Mouse (Mus musculus) cerebellum, adult 8-10 months (tissue): ENCODE results near the gene Barhl1.

Experiments used
- DNase-seq: peaks from one replicate; pipeline ENCODE4 v3.0.0; 2022

Gene Barhl1

GRCm38 (mm10) chr2:28916513-28916865 lies at the start of gene Barhl1:
TSS of gene Barhl1 (minus strand) at chr2:28916668.
- DNase-seq = peak; percentile 69

- no peak for DNase-seq
Measured at GRCm38 (mm10) chr2:28963565-28963964, 47.1 kb upstream of the Barhl1 start.

GRCm38 (mm10) chr2:28961636-28962035 lies 45.2 kb upstream of the Barhl1 start:
- DNase-seq = no peak

GRCm38 (mm10) chr2:28961024-28961585 lies 44.6 kb upstream of the Barhl1 start:
- no peak for DNase-seq

GRCm38 (mm10) chr2:28956874-28957273 lies 40.4 kb upstream of the Barhl1 start:
- no peak for DNase-seq

- DNase-seq = no peak
Measured at GRCm38 (mm10) chr2:28954595-28954994, 38.1 kb upstream of the Barhl1 start.

- DNase-seq = no peak
Measured at GRCm38 (mm10) chr2:28952981-28953380, 36.5 kb upstream of the Barhl1 start.

- no peak for DNase-seq
Measured at GRCm38 (mm10) chr2:28946312-28946711, 29.8 kb upstream of the Barhl1 start.

- DNase-seq = no peak
Measured at GRCm38 (mm10) chr2:28945388-28945787, 28.9 kb upstream of the Barhl1 start.

GRCm38 (mm10) chr2:28943666-28944516 lies 27.4 kb upstream of the Barhl1 start:
- no peak for DNase-seq

- DNase-seq = no peak
Measured at GRCm38 (mm10) chr2:28938997-28939396, 22.5 kb upstream of the Barhl1 start.

- DNase-seq = no peak
Measured at GRCm38 (mm10) chr2:28930571-28930970, 14.1 kb upstream of the Barhl1 start.

- peak; percentile 65 for DNase-seq
Measured at GRCm38 (mm10) chr2:28923912-28924311, 7.4 kb upstream of the Barhl1 start.

GRCm38 (mm10) chr2:28919001-28919400 lies 2.5 kb upstream of the Barhl1 start:
- DNase-seq = no peak

GRCm38 (mm10) chr2:28917518-28918361 lies 1.3 kb upstream of the Barhl1 start:
- DNase-seq = peak; percentile 45

GRCm38 (mm10) chr2:28917156-28917517 lies 669 bp upstream of the Barhl1 start:
- peak; percentile 20 for DNase-seq

- DNase-seq = peak; percentile 56
Measured at GRCm38 (mm10) chr2:28915768-28916512, 528 bp downstream of the Barhl1 start.

- DNase-seq = no peak
Measured at GRCm38 (mm10) chr2:28915104-28915738, 1.2 kb downstream of the Barhl1 start.

GRCm38 (mm10) chr2:28914121-28914520 lies 2.3 kb downstream of the Barhl1 start:
- DNase-seq = no peak

- no peak for DNase-seq
Measured at GRCm38 (mm10) chr2:28912961-28913360, 3.5 kb downstream of the Barhl1 start.

- no peak for DNase-seq
Measured at GRCm38 (mm10) chr2:28912039-28912700, 4.3 kb downstream of the Barhl1 start.
